ENCODE assay signal across 8 mouse cellular contexts in the genomic region with DNA sequence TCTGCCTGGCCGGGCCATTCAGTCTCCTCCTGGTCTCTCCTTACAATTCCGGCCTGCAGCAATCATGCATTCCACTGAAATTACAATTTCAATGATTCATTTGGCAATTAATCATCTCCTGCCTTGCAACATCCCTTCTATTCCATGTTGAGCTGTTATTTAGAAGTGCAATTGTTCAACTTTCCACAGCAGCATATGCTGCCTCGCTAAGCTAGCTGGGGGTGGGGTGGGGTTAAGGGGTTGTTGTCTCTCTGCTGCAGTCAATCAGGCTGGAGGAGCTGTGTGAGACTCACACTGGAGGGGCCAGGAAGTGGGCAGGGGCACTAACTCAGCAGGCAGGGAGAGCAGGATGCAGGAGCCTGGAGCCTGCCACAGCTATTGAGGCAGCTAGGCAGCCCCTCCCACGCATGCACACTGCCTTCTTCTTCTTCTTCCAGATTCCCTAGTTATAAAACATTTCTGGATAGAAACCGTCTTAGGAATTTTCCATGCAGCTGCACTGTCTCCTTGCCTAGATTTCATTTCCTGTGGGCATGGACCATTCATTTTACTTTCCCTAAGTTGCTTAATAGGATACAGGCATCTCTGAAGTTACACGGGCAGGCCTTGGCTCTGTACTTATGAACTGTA.
DNase-seq lines count a peak whose midpoint lies in the region; ATAC-seq and TF ChIP-seq lines count a peak whose summit lies in the region.

No protein-coding gene starts in this region.

- no peak overlapping the region for H3K4me2 ChIP-seq in hindbrain, postnatal 0 days (ENCODE audit: low read depth, low read length)

- peaks cover 13% of the 10 kb centered on the region for H3K4me1 ChIP-seq in hindbrain, embryonic 10.5 days (replicated peaks)
- H3K4me1 ChIP-seq in hindbrain, postnatal 0 days (ENCODE audit: insufficient read depth, low read length): no peaks in the 10 kb centered on the region
- H3K4me1 ChIP-seq in brown adipose tissue, adult 24 weeks (ENCODE audit: control insufficient read depth, insufficient read depth, insufficient read length, low read length): no peaks in the 10 kb centered on the region

- no peak for TF ChIP-seq CTCF in hindbrain, postnatal 0 days (IDR thresholded peaks at IDR 0.05; ENCODE audit: low read depth)

- DNase-seq in hindbrain, embryonic 10.5 days (ENCODE audit: low spot score): peak; percentile 25
- no peak for DNase-seq in hindbrain, postnatal 0 days (ENCODE audit: low spot score)
- DNase-seq in gastrocnemius, postnatal 25 days: peak; percentile 60
- DNase-seq in kidney, postnatal 25 days: peak; percentile 48 to 64
- DNase-seq in lung, postnatal 10 days: peak; percentile 33
- no peak for DNase-seq in B cell, adult 2 months
- DNase-seq in spleen, postnatal 4 days (ENCODE audit: low spot score in 2 of 2): no peak

- 19% methylated on average over 6 of the region's 6 CpGs for WGBS in hindbrain, embryonic 10.5 days
- 24% methylated on average over 6 of the region's 6 CpGs for WGBS in hindbrain, postnatal 0 days

- peak overlapping the region; percentile 60 for H3K27ac ChIP-seq in hindbrain, embryonic 10.5 days
- H3K27ac ChIP-seq in hindbrain, postnatal 0 days: no peak overlapping the region
- H3K27ac ChIP-seq in brown adipose tissue, adult 24 weeks (replicated peaks; ENCODE audit: low read depth, low read length): 0 out of 2 replicates have a peak overlapping the region, but pooled peaks have one; percentile 12

- H3K9me3 ChIP-seq in hindbrain, embryonic 10.5 days: no peaks in the 10 kb centered on the region
- H3K9me3 ChIP-seq in hindbrain, postnatal 0 days (ENCODE audit: low read length): no peaks in the 10 kb centered on the region

- no peaks in the 10 kb centered on the region for H3K27me3 ChIP-seq in hindbrain, embryonic 10.5 days (ENCODE audit: insufficient read depth, poor library complexity, severe bottlenecking)
- H3K27me3 ChIP-seq in hindbrain, postnatal 0 days (ENCODE audit: insufficient read depth, low read length): no peaks in the 10 kb centered on the region

- ATAC-seq in hindbrain, postnatal 0 days: no peak

- H3K4me3 ChIP-seq in hindbrain, embryonic 10.5 days: no peak overlapping the region
- no peak overlapping the region for H3K4me3 ChIP-seq in hindbrain, postnatal 0 days (ENCODE audit: low read length)
- no peak overlapping the region for H3K4me3 ChIP-seq in brown adipose tissue, adult 24 weeks (ENCODE audit: insufficient read depth, low read depth, low read length)

- H3K9ac ChIP-seq in hindbrain, postnatal 0 days (replicated peaks; ENCODE audit: low read length): no peak overlapping the region

- H3K36me3 ChIP-seq in hindbrain, embryonic 10.5 days: no peaks in the 10 kb centered on the region
- no peaks in the 10 kb centered on the region for H3K36me3 ChIP-seq in hindbrain, postnatal 0 days (ENCODE audit: insufficient read depth, low read length)

Comparison
In these comparisons a context has a peak if more than half of its experiments do, and no peak if none do; other contexts are left out.
1. DNase-seq: peak in hindbrain, embryonic 10.5 days (single experiment), gastrocnemius, postnatal 25 days (single experiment), kidney, postnatal 25 days (2 of 2) and lung, postnatal 10 days (single experiment); none in hindbrain, postnatal 0 days (single experiment), B cell, adult 2 months (0 of 2) and spleen, postnatal 4 days (0 of 2).